Mouse (Mus musculus): ENCODE measurements around the gene Gmeb1. TPM values are rescaled to one million over a fixed set of nuclear protein-coding genes. Genes with fewer than 3 reads are reported as not detected.

The Gmeb1 gene
- total and polyA plus RNA-seq, 2 experiments from 2014 or later = 10.6 to 30.5 TPM

DNA sequence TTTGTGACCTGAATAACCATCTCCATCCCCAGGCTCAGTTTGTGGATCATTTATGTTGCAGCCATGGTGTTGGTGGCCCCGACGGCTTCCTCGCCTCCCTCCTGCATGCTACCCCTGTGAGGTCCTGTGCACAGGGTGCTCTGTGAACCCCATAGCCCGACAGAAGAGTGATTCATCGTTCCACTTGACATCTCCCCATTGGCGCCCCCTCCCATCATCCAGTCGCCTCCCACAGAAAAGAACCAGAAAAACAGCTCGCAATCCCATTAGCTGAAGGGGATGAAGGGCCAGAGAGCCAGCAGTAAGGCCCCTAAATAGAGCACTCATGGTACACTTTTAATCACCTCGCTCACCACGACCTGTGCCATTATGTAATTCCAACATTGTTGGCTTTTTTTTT is 84.9 kb downstream of the Gmeb1 start:
- ATAC-seq (ENCODE audit: low FRiP score) = no peak
- H3K27me3 ChIP-seq (ENCODE audit: insufficient read depth, low read length) = no peaks in the 10 kb centered on the region
- no peak overlapping the region for H3K4me2 ChIP-seq (ENCODE audit: low read depth, low read length, poor library complexity, severe bottlenecking)
- no peak overlapping the region for H3K27ac ChIP-seq (ENCODE audit: low read depth, low read length)
- H3K9ac ChIP-seq (replicated peaks; ENCODE audit: low read length, poor library complexity, severe bottlenecking) = no peak overlapping the region
- no peaks in the 10 kb centered on the region for H3K9me3 ChIP-seq (ENCODE audit: low read length)
- no peak for DNase-seq (ENCODE audit: low spot score)
- no peaks in the 10 kb centered on the region for H3K36me3 ChIP-seq (ENCODE audit: insufficient read depth, low read length)
- H3K4me1 ChIP-seq (ENCODE audit: insufficient read depth, low read length) = no peaks in the 10 kb centered on the region
- no peak overlapping the region for H3K4me3 ChIP-seq (ENCODE audit: low read depth, low read length)
- 56% methylated on average over 10 of the region's 10 CpGs for WGBS
- TF ChIP-seq CTCF (IDR thresholded peaks at IDR 0.05) = no peak

Small RNA genes lying within 50 kb of the gene (microRNA-seq; reads per million reads assigned to microRNA genes)
- not detected for gene Gm22033 (ENCODE audit: borderline number of aligned reads)

Other genes starting within 250 kb of the Gmeb1 start
- 0.05 TPM in 1 of 2 replicates, not detected in the other for gene Gm10300, start 186.9 kb downstream of the Gmeb1 start, total RNA-seq (2014; rRNA removed)
- 0.06 TPM in 1 of 2 replicates, not detected in the other for gene Gm10300, start 186.9 kb downstream of the Gmeb1 start, polyA plus RNA-seq (2015; fragmentation: Nextera tagmentation; extraction: Ambion mirVana)
- gene Epb41, start 186.3 kb downstream of the Gmeb1 start, total RNA-seq (2014; rRNA removed) = 70.4 and 77.1 TPM in 2 replicates
- gene Epb41, start 186.3 kb downstream of the Gmeb1 start, polyA plus RNA-seq (2015; fragmentation: Nextera tagmentation; extraction: Ambion mirVana) = 29.4 and 29.9 TPM in 2 replicates
- 2.2 and 2.6 TPM in 2 replicates for gene Oprd1, start 117.1 kb downstream of the Gmeb1 start, total RNA-seq (2014; rRNA removed)
- 0.65 and 0.79 TPM in 2 replicates for gene Oprd1, start 117.1 kb downstream of the Gmeb1 start, polyA plus RNA-seq (2015; fragmentation: Nextera tagmentation; extraction: Ambion mirVana)
- 53.5 and 62.7 TPM in 2 replicates for gene Ythdf2, start 49.3 kb downstream of the Gmeb1 start, total RNA-seq (2014; rRNA removed)
- 96.7 and 117 TPM in 2 replicates for gene Ythdf2, start 49.3 kb downstream of the Gmeb1 start, polyA plus RNA-seq (2015; fragmentation: Nextera tagmentation; extraction: Ambion mirVana)
- 9.0 and 19.8 TPM in 2 replicates for gene Taf12, start 12.8 kb upstream of the Gmeb1 start, total RNA-seq (2014; rRNA removed)
- gene Taf12, start 12.8 kb upstream of the Gmeb1 start, polyA plus RNA-seq (2015; fragmentation: Nextera tagmentation; extraction: Ambion mirVana) = 30.3 and 33.1 TPM in 2 replicates
- gene Rab42, start 41.8 kb upstream of the Gmeb1 start, total RNA-seq (2014; rRNA removed) = 0.38 and 3.3 TPM in 2 replicates
- 4.2 and 4.3 TPM in 2 replicates for gene Rab42, start 41.8 kb upstream of the Gmeb1 start, polyA plus RNA-seq (2015; fragmentation: Nextera tagmentation; extraction: Ambion mirVana)
- 47.7 and 55.2 TPM in 2 replicates for gene Trnau1ap, start 67.9 kb upstream of the Gmeb1 start, total RNA-seq (2014; rRNA removed)
- 56.9 and 63.0 TPM in 2 replicates for gene Trnau1ap, start 67.9 kb upstream of the Gmeb1 start, polyA plus RNA-seq (2015; fragmentation: Nextera tagmentation; extraction: Ambion mirVana)
- gene Rcc1, start 92.0 kb upstream of the Gmeb1 start, total RNA-seq (2014; rRNA removed) = 18.7 and 23.4 TPM in 2 replicates
- 21.7 and 21.9 TPM in 2 replicates for gene Rcc1, start 92.0 kb upstream of the Gmeb1 start, polyA plus RNA-seq (2015; fragmentation: Nextera tagmentation; extraction: Ambion mirVana)
- 3.8 and 4.8 TPM in 2 replicates for gene Phactr4, start 160.9 kb upstream of the Gmeb1 start, total RNA-seq (2014; rRNA removed)
- gene Phactr4, start 160.9 kb upstream of the Gmeb1 start, polyA plus RNA-seq (2015; fragmentation: Nextera tagmentation; extraction: Ambion mirVana) = 4.8 and 4.9 TPM in 2 replicates
- gene Med18, start 202.3 kb upstream of the Gmeb1 start, total RNA-seq (2014; rRNA removed) = 14.3 and 17.5 TPM in 2 replicates
- gene Med18, start 202.3 kb upstream of the Gmeb1 start, polyA plus RNA-seq (2015; fragmentation: Nextera tagmentation; extraction: Ambion mirVana) = 13.0 and 13.1 TPM in 2 replicates
- gene Sesn2, start 248.9 kb upstream of the Gmeb1 start, total RNA-seq (2014; rRNA removed) = 21.4 and 21.6 TPM in 2 replicates
- gene Sesn2, start 248.9 kb upstream of the Gmeb1 start, polyA plus RNA-seq (2015; fragmentation: Nextera tagmentation; extraction: Ambion mirVana) = 17.7 and 18.2 TPM in 2 replicates

Data from midbrain, postnatal 0 days (tissue).